Mouse (Mus musculus) kidney, postnatal 0 days (tissue): ENCODE results near the gene Pfkm. TPM values are rescaled to one million over a fixed set of nuclear protein-coding genes. Genes with fewer than 3 reads are reported as not detected.
A peak's percentile ranks its signal among the peaks of the same experiment; 100 is the strongest.

ENCODE experiments used
- ATAC-seq: fragments of 200-750 bp; cut with Nextera tagmentation; replicated peaks from 2 replicates; pipeline ENCODE4 v1.8.0; 2017; ENCODE audit warnings: low read depth, moderate number of reproducible peaks, moderate TSS enrichment, moderate library complexity; ENCODE audit not compliant: low FRiP score
- DNase-seq: peaks from one replicate; pipeline ENCODE4 v3.0.0-alpha.2; 2016; ENCODE audit warnings: low spot score
- H3K27ac ChIP-seq: fragments of 300-500 bp; sonication (generic); 2 replicates; pipeline ENCODE4 v1.5.1; 2014; ENCODE audit warnings: mild to moderate bottlenecking
- H3K27me3 ChIP-seq: fragments of 300-500 bp; sonication (generic); 2 replicates; pipeline ENCODE4 v1.6.1; 2014; ENCODE audit warnings: low read length, mixed read lengths; ENCODE audit not compliant: insufficient read depth
- H3K36me3 ChIP-seq: fragments of 300-500 bp; sonication (generic); 2 replicates; pipeline ENCODE4 v1.6.1; 2014; ENCODE audit warnings: low read length, mixed read lengths; ENCODE audit not compliant: insufficient read depth
- H3K4me1 ChIP-seq: fragments of 300-500 bp; sonication (generic); replicated peaks from 2 replicates; pipeline ENCODE4 v1.6.1; 2014; ENCODE audit warnings: antibody characterized with exemption, low read length, mixed read lengths; ENCODE audit not compliant: insufficient read depth
- H3K4me2 ChIP-seq: fragments of 300-500 bp; sonication (generic); 2 replicates; pipeline ENCODE4 v1.6.1; 2014; ENCODE audit warnings: mild to moderate bottlenecking, low read length, moderate library complexity, mixed read lengths
- H3K4me3 ChIP-seq: fragments of 300-500 bp; sonication (generic); replicated peaks from 2 replicates; pipeline ENCODE4 v1.5.1; 2014; ENCODE audit warnings: low read depth, low read length
- H3K9ac ChIP-seq: fragments of 300-500 bp; sonication (generic); 2 replicates; pipeline ENCODE4 v1.6.1; 2014; ENCODE audit warnings: low read depth, low read length
- H3K9me3 ChIP-seq: fragments of 300-500 bp; sonication (generic); replicated peaks from 2 replicates; pipeline ENCODE4 v1.6.1; 2016; ENCODE audit warnings: low read length, inconsistent platforms, mixed read lengths
- CTCF ChIP-seq: IDR thresholded peaks from 2 replicates; pipeline ENCODE4 v1.5.1; 2016; ENCODE audit warnings: antibody characterized with exemption, low read depth, mild to moderate bottlenecking, moderate library complexity
- WGBS: fragments of 180-500 bp; shearing (Covaris S2); extraction: QIAGEN DNeasy Blood & Tissue Kit; methylation state at CpG from one replicate; pipeline ENCODE4 v1.1.7; 2014; 5-methylcytosine and 5-hydroxymethylcytosine counted together
- polyA plus RNA-seq: library from polyadenylated mRNA; unstranded; fragments of >200 nt; fragmentation: Nextera tagmentation; extraction: Ambion mirVana; gene quantifications from 2 replicates; pipeline ENCODE4 v1.2.1, GENCODE M21; 2015

Gene Pfkm
- polyA plus RNA-seq, 1 experiment from 2014 or later, result 34.2 TPM

DNA sequence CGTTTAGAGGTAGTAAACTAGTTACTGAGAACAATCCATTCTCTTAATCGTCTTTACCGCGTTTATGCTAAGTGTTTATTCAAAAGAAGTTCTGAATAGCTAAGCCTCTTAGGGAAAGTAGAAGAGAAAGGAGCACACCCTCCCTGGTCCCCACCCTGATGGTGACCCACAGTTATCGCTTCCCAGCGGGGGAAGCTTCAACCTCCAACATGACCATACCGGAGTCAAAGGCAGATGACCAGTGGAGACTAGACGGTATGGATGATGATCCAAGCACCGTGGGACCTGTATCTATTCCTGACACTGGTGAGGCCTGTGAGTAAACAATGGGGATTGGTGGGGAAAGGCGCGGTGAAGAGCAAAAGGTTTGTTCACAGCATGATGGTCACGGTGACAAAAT is 2.5 kb downstream of the Pfkm start:
- DNase-seq (no peak), ATAC-seq (no peak)
- Histone ChIP-seq H3K4me3 (no peak overlapping the region), H3K27ac (no peak overlapping the region), H3K4me1 (peaks cover 9% of the 10 kb centered on the region; the same call in 1 of the 2 replicates), H3K9me3 (no peaks in the 10 kb centered on the region), H3K4me2 (no peak overlapping the region), H3K9ac (no peak overlapping the region), H3K27me3 (no peaks in the 10 kb centered on the region), H3K36me3 (no peaks in the 10 kb centered on the region)
- 92% methylated on average over 12 of the region's 12 CpGs for WGBS
- TF ChIP-seq CTCF, result no peak

DNA sequence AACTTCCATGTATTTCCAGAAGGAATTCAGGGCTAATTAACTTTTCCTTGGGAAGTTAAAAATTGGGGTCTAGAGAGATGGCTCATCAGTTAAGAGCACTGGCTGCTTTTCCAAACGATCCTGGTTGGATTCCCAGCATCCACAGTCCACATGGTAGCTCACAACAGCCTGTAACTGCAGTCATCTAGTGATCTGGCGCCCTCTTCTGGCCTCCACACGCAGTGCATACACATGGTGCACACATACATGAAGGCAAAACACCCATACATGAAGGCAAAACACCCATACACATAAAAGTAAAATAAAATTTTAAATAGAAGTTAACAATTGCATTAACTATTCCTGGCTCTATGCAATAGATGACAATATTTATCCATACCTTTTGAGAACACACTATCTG is 4.6 kb downstream of the Pfkm start:
- no peak overlapping the region for H3K9ac ChIP-seq
- peak; percentile 31; the same call in 1 of the 2 replicates for TF ChIP-seq CTCF
- no peaks in the 10 kb centered on the region for H3K9me3 ChIP-seq
- no peak overlapping the region for H3K4me3 ChIP-seq
- no peak overlapping the region for H3K27ac ChIP-seq
- no peaks in the 10 kb centered on the region for H3K36me3 ChIP-seq
- H3K4me1 ChIP-seq, result peaks cover 6% of the 10 kb centered on the region; the same call in 1 of the 2 replicates
- ATAC-seq, result no peak
- no peak overlapping the region for H3K4me2 ChIP-seq
- no peak for DNase-seq
- H3K27me3 ChIP-seq, result no peaks in the 10 kb centered on the region
- WGBS, result 64% methylated on average over 3 of the region's 3 CpGs

- no peak for TF ChIP-seq CTCF
- Histone ChIP-seq H3K4me3 (no peak overlapping the region), H3K27me3 (no peaks in the 10 kb centered on the region), H3K27ac (no peak overlapping the region), H3K4me2 (no peak overlapping the region), H3K4me1 (peaks cover 5% of the 10 kb centered on the region; the same call in 1 of the 2 replicates), H3K9ac (no peak overlapping the region), H3K9me3 (no peaks in the 10 kb centered on the region), H3K36me3 (no peaks in the 10 kb centered on the region)
- ATAC-seq, result no peak
- 84% methylated on average over 9 of the region's 9 CpGs for WGBS
- no peak for DNase-seq
Observed at GRCm38 (mm10) chr15:98098519-98098918, 6.1 kb downstream of the Pfkm start.

DNA sequence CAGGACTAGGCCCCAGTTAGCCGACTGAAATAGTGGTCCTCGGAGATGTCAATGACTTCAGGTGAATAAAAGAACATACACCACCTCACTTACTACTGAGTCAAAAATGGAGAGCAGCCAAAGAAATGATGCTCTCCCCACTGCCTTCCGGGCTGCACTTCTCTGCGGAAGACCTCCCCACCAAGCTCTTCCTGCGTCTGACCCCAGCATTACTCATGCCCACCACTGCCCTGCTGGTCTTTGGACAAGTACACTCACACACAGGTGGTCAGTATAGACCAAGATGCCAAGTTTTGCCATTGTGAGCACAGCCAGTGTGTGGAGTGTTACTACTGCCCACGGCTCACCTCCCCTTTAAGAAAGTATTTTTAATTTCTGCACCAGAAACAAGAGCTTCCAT is 10.0 kb downstream of the Pfkm start:
- Histone ChIP-seq H3K9ac (no peak overlapping the region), H3K4me2 (no peak overlapping the region), H3K4me3 (no peak overlapping the region), H3K9me3 (no peaks in the 10 kb centered on the region), H3K36me3 (no peaks in the 10 kb centered on the region), H3K27ac (no peak overlapping the region), H3K4me1 (no peaks in the 10 kb centered on the region), H3K27me3 (no peaks in the 10 kb centered on the region)
- no peak for DNase-seq
- TF ChIP-seq CTCF, result no peak
- ATAC-seq, result no peak
- 88% methylated on average over 6 of the region's 6 CpGs for WGBS

DNA sequence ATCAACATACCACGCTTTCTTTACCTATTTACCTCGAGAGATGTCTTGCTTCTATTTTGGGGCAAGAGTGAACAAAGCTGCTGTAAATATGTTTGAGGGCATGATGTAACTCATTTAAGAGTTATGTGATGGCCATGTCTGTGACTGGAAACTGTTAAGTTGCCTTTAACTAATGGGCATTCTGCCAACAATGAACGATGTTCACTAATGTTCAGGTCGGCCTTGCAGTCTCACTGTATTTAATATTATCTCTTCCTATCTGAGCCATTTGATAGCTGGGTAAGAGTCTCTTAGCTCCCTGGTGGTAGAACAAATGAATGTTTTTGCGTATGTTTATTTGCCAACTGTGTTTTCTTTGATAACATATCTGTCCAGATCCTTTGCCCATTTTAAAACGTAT is 14.1 kb downstream of the Pfkm start:
- H3K36me3 ChIP-seq, result no peaks in the 10 kb centered on the region
- no peak for TF ChIP-seq CTCF
- WGBS, result 69% methylated on average over 6 of the region's 6 CpGs
- H3K4me1 ChIP-seq, result peaks cover 7% of the 10 kb centered on the region; the same call in 1 of the 2 replicates
- no peaks in the 10 kb centered on the region for H3K27me3 ChIP-seq
- H3K9me3 ChIP-seq, result no peaks in the 10 kb centered on the region
- H3K9ac ChIP-seq, result no peak overlapping the region
- no peak overlapping the region for H3K4me3 ChIP-seq
- H3K4me2 ChIP-seq, result no peak overlapping the region
- ATAC-seq, result no peak
- no peak overlapping the region for H3K27ac ChIP-seq
- no peak for DNase-seq

DNA sequence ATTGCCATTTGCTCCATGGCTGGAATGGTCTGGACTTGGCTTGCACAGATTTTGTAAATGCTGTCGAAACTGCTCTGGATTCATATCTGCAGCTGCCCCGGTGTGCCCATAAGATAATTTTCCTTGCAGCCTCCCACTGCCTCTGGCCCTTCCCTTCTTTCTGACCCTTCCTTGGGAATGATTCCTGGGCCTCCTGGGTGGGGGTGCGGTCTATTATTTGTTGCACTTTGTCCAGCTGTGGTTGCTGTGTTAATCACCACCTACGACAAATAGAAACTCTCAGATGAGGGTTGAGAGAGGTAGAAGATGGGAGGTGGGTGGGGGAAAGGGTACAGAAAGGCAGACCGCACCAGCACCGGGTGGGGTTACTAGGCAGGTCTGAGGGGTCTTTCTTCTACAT is 14.8 kb downstream of the Pfkm start:
- no peak overlapping the region for H3K27ac ChIP-seq
- no peaks in the 10 kb centered on the region for H3K27me3 ChIP-seq
- no peak for TF ChIP-seq CTCF
- peaks cover 7% of the 10 kb centered on the region; the same call in 1 of the 2 replicates for H3K4me1 ChIP-seq
- ATAC-seq (no peak), DNase-seq (no peak)
- H3K4me2 ChIP-seq, result no peak overlapping the region
- no peak overlapping the region for H3K9ac ChIP-seq
- H3K4me3 ChIP-seq, result no peak overlapping the region
- WGBS, result 78% methylated on average over 6 of the region's 6 CpGs
- no peaks in the 10 kb centered on the region for H3K9me3 ChIP-seq
- 0 out of 2 replicates have a peak, but pooled peaks cover under 1% of the 10 kb centered on the region for H3K36me3 ChIP-seq
